Mouse (Mus musculus) liver, adult 2 months (tissue): ENCODE results near the gene Pgam2. TPM values are rescaled to one million over a fixed set of nuclear protein-coding genes. Genes with fewer than 3 reads are reported as not detected.

ENCODE experiments used
- DNase-seq: peaks from one replicate; pipeline ENCODE4 v3.0.0-alpha.2; 2011; ENCODE audit warnings: low read depth, low spot score; ENCODE audit errors: extremely low read depth
- H3K27ac ChIP-seq: fragments of 200-500 bp; replicated peaks from 2 replicates; pipeline ENCODE4 v1.5.1; 2012; ENCODE audit warnings: low read depth, mild to moderate bottlenecking, control low read depth, inconsistent platforms, low read length; ENCODE audit not compliant: insufficient read depth
- H3K27me3 ChIP-seq: fragments of 200-500 bp; 2 replicates; pipeline ENCODE4 v1.6.1; 2012; ENCODE audit warnings: mild to moderate bottlenecking, moderate library complexity, low read length, inconsistent platforms; ENCODE audit not compliant: control insufficient read depth, insufficient read depth
- H3K36me3 ChIP-seq: fragments of 200-500 bp; 2 replicates; pipeline ENCODE4 v1.6.1; 2012; ENCODE audit warnings: low read length, inconsistent platforms; ENCODE audit not compliant: control insufficient read depth, insufficient read depth
- H3K4me1 ChIP-seq: fragments of 200-500 bp; 2 replicates; pipeline ENCODE4 v1.6.1; 2011; ENCODE audit warnings: low read length; ENCODE audit not compliant: control insufficient read depth, insufficient read depth
- H3K4me3 ChIP-seq: fragments of 200-500 bp; 2 replicates; pipeline ENCODE4 v1.5.1; 2011; ENCODE audit warnings: low read depth, mild to moderate bottlenecking, control low read depth, low read length, moderate library complexity; ENCODE audit not compliant: insufficient read depth
- H3K79me2 ChIP-seq: fragments of 200-500 bp; 2 replicates; pipeline ENCODE4 v1.6.1; 2012; ENCODE audit warnings: inconsistent platforms, mild to moderate bottlenecking, low read length, moderate library complexity; ENCODE audit not compliant: control insufficient read depth, insufficient read depth
- H3K9ac ChIP-seq: fragments of 200-500 bp; 2 replicates; pipeline ENCODE4 v1.6.1; 2012; ENCODE audit warnings: low read depth, mild to moderate bottlenecking, control low read depth, inconsistent platforms, low read length
- CTCF ChIP-seq: fragments of 200-500 bp; IDR thresholded peaks from 2 replicates; pipeline ENCODE4 v1.5.1; 2011; ENCODE audit warnings: low read depth, low read length, control low read depth
- POLR2A ChIP-seq: fragments of 200-500 bp; IDR thresholded peaks from 2 replicates; pipeline ENCODE4 v1.6.1; 2011; ENCODE audit warnings: low read length, control low read depth; ENCODE audit not compliant: insufficient read depth; ENCODE audit errors: extremely low read depth
- WGBS: fragments of 180-500 bp; shearing (Covaris S2); methylation state at CpG from one replicate; pipeline ENCODE4 v1.1.7; 2018; 5-methylcytosine and 5-hydroxymethylcytosine counted together
- polyA plus RNA-seq: library from polyadenylated mRNA; depleted of rRNA; stranded (reverse); fragments of >200 nt; gene quantifications from 2 replicates; pipeline ENCODE4 v1.2.3, GENCODE M21; 2012
- total RNA-seq: library from RNA; depleted of rRNA; stranded (reverse); fragments of >200 nt; gene quantifications from 2 replicates; pipeline ENCODE4 v1.2.3, GENCODE M21; 2014

Gene Pgam2
- total and polyA plus RNA-seq, 2 experiments = 0.92 TPM; not detected in 1

DNA sequence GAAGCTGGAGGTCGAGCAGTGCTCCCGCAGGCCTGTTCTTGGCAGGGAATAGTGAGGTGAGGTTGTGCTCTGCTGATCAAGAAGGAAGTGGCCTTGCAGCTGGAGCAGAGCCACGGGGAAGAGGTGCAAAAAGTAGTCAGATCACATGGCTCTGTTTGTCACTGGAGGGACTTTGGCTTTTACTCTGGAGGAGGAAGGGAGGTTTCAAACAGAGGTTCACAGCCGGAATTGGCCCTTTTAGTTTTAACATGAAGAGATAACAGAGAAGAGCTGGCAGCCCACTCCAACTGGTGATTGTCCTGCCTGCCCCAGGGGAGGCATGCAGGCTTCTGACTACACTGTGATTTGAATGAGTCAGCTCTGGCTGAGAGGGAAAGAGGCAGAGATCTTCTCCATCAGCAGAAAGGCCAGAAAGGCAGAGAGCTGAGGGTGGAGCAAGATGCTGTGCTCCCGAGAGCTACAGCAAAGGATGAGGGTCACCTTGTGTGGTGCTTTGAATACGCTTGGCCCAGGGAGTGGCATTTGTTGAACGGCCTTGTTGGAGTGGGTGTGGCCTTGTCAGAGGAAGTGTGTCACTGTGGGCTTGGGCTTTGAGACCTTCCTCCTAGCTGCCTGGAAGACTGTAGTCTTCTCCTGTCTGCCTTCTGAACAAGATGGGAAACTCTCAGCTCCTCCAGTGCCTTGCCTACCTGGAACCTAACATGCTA, 43.3 kb upstream of the Pgam2 start:
- no peak overlapping the region for H3K4me3 ChIP-seq
- 0 out of 2 replicates have a peak, but pooled peaks cover 3% of the 10 kb centered on the region for H3K4me1 ChIP-seq
- no peak for TF ChIP-seq POLR2A
- no peak for TF ChIP-seq CTCF
- H3K27ac ChIP-seq = peak overlapping the region; percentile 39
- H3K36me3 ChIP-seq = no peaks in the 10 kb centered on the region
- H3K9ac ChIP-seq = no peak overlapping the region
- peak; percentile 97 for DNase-seq
- 26% methylated on average over 7 of the region's 7 CpGs for WGBS
- H3K27me3 ChIP-seq = no peaks in the 10 kb centered on the region
- no peaks in the 10 kb centered on the region for H3K79me2 ChIP-seq

DNA sequence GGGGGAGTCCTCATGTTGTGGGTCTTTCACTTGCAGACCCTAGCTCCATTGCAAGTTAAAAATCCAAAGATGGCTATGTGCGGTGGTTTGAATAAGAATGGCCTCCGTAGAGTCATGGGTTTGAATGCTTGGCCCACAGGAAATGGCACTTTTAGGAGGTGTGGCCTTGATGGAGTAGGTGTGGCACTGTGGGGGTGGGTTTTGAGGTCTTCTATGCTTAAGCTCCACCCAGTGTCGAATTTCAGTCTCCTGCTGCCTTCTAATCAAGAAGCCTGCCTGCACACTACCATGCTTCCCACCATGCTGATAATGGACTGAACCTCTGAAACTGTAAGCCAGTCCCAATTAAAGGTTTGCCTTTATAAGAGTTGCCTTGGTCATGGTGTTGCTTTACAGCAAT, 39.6 kb upstream of the Pgam2 start:
- WGBS = 82% methylated on average over 3 of the region's 3 CpGs
- no peak overlapping the region for H3K27ac ChIP-seq
- H3K36me3 ChIP-seq = no peaks in the 10 kb centered on the region
- H3K4me1 ChIP-seq = 0 out of 2 replicates have a peak, but pooled peaks cover 3% of the 10 kb centered on the region
- H3K27me3 ChIP-seq = no peaks in the 10 kb centered on the region
- H3K9ac ChIP-seq = no peak overlapping the region
- no peak for DNase-seq
- H3K4me3 ChIP-seq = no peak overlapping the region
- H3K79me2 ChIP-seq = no peaks in the 10 kb centered on the region
- no peak for TF ChIP-seq CTCF
- TF ChIP-seq POLR2A = no peak

DNA sequence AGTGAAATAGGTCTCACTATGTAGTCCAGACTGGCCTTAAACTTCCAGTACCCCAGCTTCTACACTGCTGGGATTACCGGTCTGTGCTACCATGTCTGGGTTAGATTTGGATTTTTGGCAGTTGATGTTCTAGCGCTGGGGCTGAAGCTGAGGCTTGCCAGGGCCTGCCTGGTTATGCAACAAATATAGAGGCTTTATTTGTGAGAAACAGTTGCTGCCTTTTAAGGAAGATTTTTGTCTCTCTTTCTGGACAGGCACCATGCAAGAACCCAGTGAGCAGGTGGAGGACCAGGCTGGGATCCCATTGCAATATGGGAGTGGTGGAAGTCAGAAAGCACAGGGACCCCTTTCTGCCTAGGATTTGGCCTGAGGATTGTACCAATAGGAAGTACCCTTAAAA, 38.2 kb upstream of the Pgam2 start:
- 86% methylated on average over 2 of the region's 2 CpGs for WGBS

GRCm38 (mm10) chr11:5840346-5840745, 36.8 kb upstream of the Pgam2 start:
- H3K4me1 ChIP-seq = 0 out of 2 replicates have a peak, but pooled peaks cover 2% of the 10 kb centered on the region
- H3K9ac ChIP-seq = no peak overlapping the region
- no peak for TF ChIP-seq CTCF
- TF ChIP-seq POLR2A = no peak
- WGBS = 96% methylated on average over 7 of the region's 7 CpGs
- no peaks in the 10 kb centered on the region for H3K36me3 ChIP-seq
- DNase-seq = no peak
- H3K27ac ChIP-seq = no peak overlapping the region
- H3K27me3 ChIP-seq = no peaks in the 10 kb centered on the region
- H3K79me2 ChIP-seq = no peaks in the 10 kb centered on the region
- no peak overlapping the region for H3K4me3 ChIP-seq

More for the DNA sequence above, 38.2 kb upstream of the Pgam2 start:
- H3K79me2 ChIP-seq = no peaks in the 10 kb centered on the region
- H3K36me3 ChIP-seq = no peaks in the 10 kb centered on the region
- no peak overlapping the region for H3K9ac ChIP-seq
- 0 out of 2 replicates have a peak, but pooled peaks cover 5% of the 10 kb centered on the region for H3K4me1 ChIP-seq
- no peaks in the 10 kb centered on the region for H3K27me3 ChIP-seq
- no peak overlapping the region for H3K4me3 ChIP-seq
- peak; percentile 12 for DNase-seq
- no peak overlapping the region for H3K27ac ChIP-seq
- no peak for TF ChIP-seq POLR2A
- no peak for TF ChIP-seq CTCF

DNA sequence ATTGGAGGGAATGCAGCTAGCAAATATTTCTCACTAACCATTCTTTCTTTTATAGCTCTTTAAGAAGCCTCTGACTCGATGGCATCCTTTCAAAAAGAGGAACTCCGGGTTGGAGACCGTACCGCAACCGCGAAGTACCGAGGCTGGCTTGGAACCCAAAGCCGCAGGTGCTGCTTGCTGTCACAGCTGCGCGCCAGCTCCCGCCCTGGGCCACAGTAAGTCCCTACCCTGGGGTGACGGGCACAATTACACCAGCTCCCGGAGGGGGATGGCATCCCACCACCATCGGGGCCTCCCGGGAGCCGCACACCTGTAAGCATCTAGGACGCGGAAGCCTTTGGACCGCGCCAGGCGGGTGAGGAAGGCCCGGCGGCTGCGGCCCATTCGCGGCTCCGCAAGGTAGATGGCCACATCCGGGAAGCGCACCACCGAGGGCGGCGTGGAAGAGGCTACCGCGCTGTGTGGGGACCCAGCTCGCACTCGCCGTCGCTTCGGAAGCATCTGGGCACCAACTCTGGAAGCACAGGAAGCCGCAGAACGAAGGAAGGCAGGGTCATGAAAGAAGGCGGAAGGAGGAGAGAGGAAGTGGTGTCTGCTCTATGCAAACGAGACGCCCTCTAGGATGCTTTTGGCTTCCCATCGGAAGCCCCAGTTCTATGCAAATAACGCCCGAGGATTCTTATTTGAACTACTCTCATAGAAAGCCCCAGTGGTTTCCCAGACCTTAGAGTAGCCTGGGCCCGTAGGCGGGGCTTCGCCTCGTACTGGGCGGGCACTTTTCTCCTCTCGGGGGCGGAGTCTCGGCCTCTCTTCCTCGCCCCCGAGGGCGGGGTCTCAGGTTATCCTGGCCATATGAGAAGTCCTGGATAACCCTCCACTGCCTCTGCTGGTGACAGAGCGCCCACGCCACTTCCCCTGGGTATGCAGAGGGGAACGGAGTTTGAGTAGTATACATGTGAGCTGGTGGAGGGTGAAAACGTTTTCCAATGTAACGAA, 34.0 kb upstream of the Pgam2 start, which contains the start of gene Polm:
Gene Polm, minus strand, starts transcription at position 766 of the 996 bp plus-strand sequence.
- DNase-seq = peak; percentile 76
- peak within 1 kb of the TSS; percentile 87 for H3K9ac ChIP-seq
- under 1% methylated on average over 63 of the region's 63 CpGs for WGBS
- H3K27ac ChIP-seq = peak within 1 kb of the TSS; percentile 64
- no peaks in the 10 kb centered on the region for H3K79me2 ChIP-seq
- H3K27me3 ChIP-seq = no peaks in the 10 kb centered on the region
- no peak; the same call in 1 of the 2 replicates for TF ChIP-seq POLR2A
- peak; percentile 85 for TF ChIP-seq CTCF
- peak within 1 kb of the TSS; percentile 93 for H3K4me3 ChIP-seq
- H3K36me3 ChIP-seq = no peaks in the 10 kb centered on the region
- 0 out of 2 replicates have a peak, but pooled peaks cover 2% of the 10 kb centered on the region for H3K4me1 ChIP-seq

GRCm38 (mm10) chr11:5836126-5836525, 32.6 kb upstream of the Pgam2 start:
- Histone ChIP-seq H3K27me3 (no peaks in the 10 kb centered on the region), H3K4me1 (0 out of 2 replicates have a peak, but pooled peaks cover 2% of the 10 kb centered on the region), H3K4me3 (no peak overlapping the region), H3K27ac (no peak overlapping the region), H3K79me2 (no peaks in the 10 kb centered on the region), H3K36me3 (peaks cover 2% of the 10 kb centered on the region; the same call in 1 of the 2 replicates), H3K9ac (no peak overlapping the region)
- peak; percentile 6 for DNase-seq
- 97% methylated on average over 1 of the region's 1 CpGs for WGBS
- TF ChIP-seq POLR2A (no peak), CTCF (0 out of 2 replicates have a peak, but pooled peaks have one; percentile 32)
